Mouse (Mus musculus) hindbrain, postnatal 0 days (tissue): ENCODE measurements around the gene 9330182L06Rik. TPM values are rescaled to one million over a fixed set of nuclear protein-coding genes. Genes with fewer than 3 reads are reported as not detected.

Experiments
- ATAC-seq: fragments of 200-750 bp; cut with Nextera tagmentation; 2 replicates; pipeline ENCODE4 v1.8.0; 2017; ENCODE audit warnings: mild to moderate bottlenecking, moderate TSS enrichment, moderate library complexity
- DNase-seq: peaks from one replicate; pipeline ENCODE4 v3.0.0-alpha.2; 2015; ENCODE audit warnings: low spot score
- H3K27ac ChIP-seq: fragments of 300-500 bp; sonication (generic); 2 replicates; pipeline ENCODE4 v1.5.1; 2014; ENCODE audit warnings: mild to moderate bottlenecking
- H3K27me3 ChIP-seq: fragments of 300-500 bp; sonication (generic); 2 replicates; pipeline ENCODE4 v1.6.1; 2014; ENCODE audit warnings: low read length, mixed read lengths; ENCODE audit not compliant: insufficient read depth
- H3K36me3 ChIP-seq: fragments of 300-500 bp; sonication (generic); 2 replicates; pipeline ENCODE4 v1.6.1; 2014; ENCODE audit warnings: low read length, mixed read lengths; ENCODE audit not compliant: insufficient read depth
- H3K4me1 ChIP-seq: fragments of 300-500 bp; sonication (generic); 2 replicates; pipeline ENCODE4 v1.6.1; 2014; ENCODE audit warnings: antibody characterized with exemption, low read length, mixed read lengths; ENCODE audit not compliant: insufficient read depth
- H3K4me2 ChIP-seq: fragments of 300-500 bp; sonication (generic); 2 replicates; pipeline ENCODE4 v1.6.1; 2014; ENCODE audit warnings: low read depth, mild to moderate bottlenecking, low read length, moderate library complexity, mixed read lengths
- H3K4me3 ChIP-seq: fragments of 300-500 bp; sonication (generic); 2 replicates; pipeline ENCODE4 v1.5.1; 2014; ENCODE audit warnings: low read length
- H3K9ac ChIP-seq: fragments of 300-500 bp; sonication (generic); replicated peaks from 2 replicates; pipeline ENCODE4 v1.6.1; 2014; ENCODE audit warnings: mild to moderate bottlenecking, low read length, moderate library complexity, mixed read lengths
- H3K9me3 ChIP-seq: fragments of 300-500 bp; sonication (generic); 2 replicates; pipeline ENCODE4 v1.6.1; 2016; ENCODE audit warnings: low read length, mixed read lengths
- CTCF ChIP-seq: IDR thresholded peaks from 2 replicates; pipeline ENCODE4 v1.5.1; 2016; ENCODE audit warnings: antibody characterized with exemption, control low read depth, low read depth
- WGBS: fragments of 180-500 bp; shearing (Covaris S2); extraction: QIAGEN DNeasy Blood & Tissue Kit; methylation state at CpG from one replicate; pipeline ENCODE4 v1.1.7; 2014; 5-methylcytosine and 5-hydroxymethylcytosine counted together
- microRNA counts: library from miRNA; unstranded; fragments of <30 nt; microRNA quantifications from one replicate; lab custom pipeline; 2015
- microRNA-seq, 2 experiments: library from miRNA; unstranded; fragments of <30 nt; microRNA quantifications; one replicate each; pipeline ENCODE4; 2016
- polyA plus RNA-seq: library from polyadenylated mRNA; unstranded; fragments of >200 nt; fragmentation: Nextera tagmentation; extraction: Ambion mirVana; gene quantifications from 2 replicates; pipeline ENCODE4 v1.2.1, GENCODE M21; 2015
- total RNA-seq: library from RNA; depleted of rRNA; stranded (reverse); fragments of >200 nt; gene quantifications from 2 replicates; pipeline ENCODE4 v1.2.3, GENCODE M21; 2014; rRNA removed

The 9330182L06Rik gene
- total and polyA plus RNA-seq, 2 experiments from 2014 or later: 25.5 to 35.2 TPM

- no peak overlapping the region for H3K4me2 ChIP-seq
- no peak for TF ChIP-seq CTCF
- peaks cover 4% of the 10 kb centered on the region; the same call in 1 of the 2 replicates for H3K4me1 ChIP-seq
- 25% methylated on average over 5 of the region's 5 CpGs for whole genome bisulfite sequencing
- H3K27ac ChIP-seq: no peak overlapping the region
- H3K9me3 ChIP-seq: no peaks in the 10 kb centered on the region
- H3K27me3 ChIP-seq: no peaks in the 10 kb centered on the region
- H3K36me3 ChIP-seq: no peaks in the 10 kb centered on the region
- no peak overlapping the region for H3K4me3 ChIP-seq
- no peak for ATAC-seq
- peak; percentile 22 for DNase-seq
- no peak overlapping the region for H3K9ac ChIP-seq
Observed at GRCm38 (mm10) chr5:9495456-9495855, 229.5 kb downstream of the 9330182L06Rik start.

- WGBS: 69% methylated on average over 4 of the region's 4 CpGs
Observed at GRCm38 (mm10) chr5:9497235-9497634, 231.3 kb downstream of the 9330182L06Rik start.

DNA sequence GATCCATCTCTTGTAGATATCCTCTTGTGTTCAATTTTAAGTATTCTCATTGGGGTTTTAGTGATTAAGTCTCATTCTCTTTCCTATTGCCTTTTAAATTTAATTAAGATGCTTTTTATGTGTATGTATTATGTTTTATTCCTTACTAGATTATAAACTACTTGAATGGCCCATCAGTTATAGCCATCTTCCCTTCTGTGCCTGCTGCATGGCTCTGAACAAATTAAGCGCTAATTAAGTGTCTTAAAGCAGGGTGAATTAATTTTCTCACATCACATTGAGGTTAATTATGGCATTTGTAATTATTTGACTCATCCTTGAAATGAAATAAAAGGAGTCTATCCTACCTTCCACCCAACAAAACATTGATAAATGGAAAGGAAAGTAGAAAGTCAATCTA lies 245.1 kb downstream of the 9330182L06Rik start:
- no peaks in the 10 kb centered on the region for H3K27me3 ChIP-seq
- no peak overlapping the region for H3K4me2 ChIP-seq
- no peak for TF ChIP-seq CTCF
- no peaks in the 10 kb centered on the region for H3K4me1 ChIP-seq
- ATAC-seq (0 out of 2 replicates have a peak, but pooled peaks have one; percentile 49), DNase-seq (no peak)
- H3K9me3 ChIP-seq: peaks cover 4% of the 10 kb centered on the region; the same call in 1 of the 2 replicates
- no peak overlapping the region for H3K27ac ChIP-seq
- no peak overlapping the region for H3K9ac ChIP-seq
- no peaks in the 10 kb centered on the region for H3K36me3 ChIP-seq
- no peak overlapping the region for H3K4me3 ChIP-seq
- 88% methylated on average over 1 of the region's 1 CpGs for WGBS

More at GRCm38 (mm10) chr5:9497235-9497634, 231.3 kb downstream of the 9330182L06Rik start:
- H3K9me3 ChIP-seq: no peaks in the 10 kb centered on the region
- H3K9ac ChIP-seq: no peak overlapping the region
- no peaks in the 10 kb centered on the region for H3K36me3 ChIP-seq
- DNase-seq: no peak
- H3K4me2 ChIP-seq: no peak overlapping the region
- no peak for ATAC-seq
- no peaks in the 10 kb centered on the region for H3K27me3 ChIP-seq
- TF ChIP-seq CTCF: no peak
- no peak overlapping the region for H3K27ac ChIP-seq
- no peak overlapping the region for H3K4me3 ChIP-seq
- peaks cover 4% of the 10 kb centered on the region; the same call in 1 of the 2 replicates for H3K4me1 ChIP-seq

GRCm38 (mm10) chr5:9525507-9525906 lies 259.6 kb downstream of the 9330182L06Rik start:
- Histone ChIP-seq H3K36me3 (no peaks in the 10 kb centered on the region), H3K9me3 (no peaks in the 10 kb centered on the region), H3K4me1 (no peaks in the 10 kb centered on the region), H3K27ac (no peak overlapping the region), H3K27me3 (no peaks in the 10 kb centered on the region), H3K9ac (no peak overlapping the region), H3K4me2 (no peak overlapping the region), H3K4me3 (no peak overlapping the region)
- no peak for TF ChIP-seq CTCF
- no peak for DNase-seq
- whole genome bisulfite sequencing: 89% methylated on average over 4 of the region's 4 CpGs
- ATAC-seq: no peak

MicroRNA genes within 50 kb of the gene (microRNA counts, 519-probe panel; counts per million panel counts)
- microRNA mmu-miR-879 (lab: Ali Mortazavi, UCI): 370 counts per million, percentile 5 among the panel's probes with 10 or more counts

Small RNAs within 50 kb of the gene (microRNA-seq; reads per million reads assigned to microRNA genes)
- gene Mir879: 60.8 to 66.8 reads per million in 2 experiments

Other genes starting within 250 kb of the 9330182L06Rik start
- 5.3 and 6.2 TPM in 2 replicates for gene Tmem243, start 165.4 kb upstream of the 9330182L06Rik start, total RNA-seq
- gene Tmem243, start 165.4 kb upstream of the 9330182L06Rik start, polyA plus RNA-seq: 14.9 and 15.7 TPM in 2 replicates
- gene Dmtf1, start 104.3 kb upstream of the 9330182L06Rik start, total RNA-seq: 39.6 and 44.2 TPM in 2 replicates
- 28.4 and 32.3 TPM in 2 replicates for gene Dmtf1, start 104.3 kb upstream of the 9330182L06Rik start, polyA plus RNA-seq